Mouse (Mus musculus) lung, embryonic 14.5 days (tissue): ENCODE data around the gene Nav1. TPM values are rescaled to one million over a fixed set of nuclear protein-coding genes. Genes with fewer than 3 reads are reported as not detected.

Experiments used
- ATAC-seq: fragments of 200-750 bp; cut with Nextera tagmentation; 2 replicates; pipeline ENCODE4 v1.8.0; 2017; ENCODE audit warnings: mild to moderate bottlenecking, moderate TSS enrichment, moderate library complexity; ENCODE audit not compliant: insufficient read depth
- DNase-seq: peaks from one replicate; pipeline ENCODE4 v3.0.0-alpha.2; 2015
- H3K27ac ChIP-seq: fragments of 300-500 bp; sonication (generic); 2 replicates; pipeline ENCODE4 v1.5.1; 2014; ENCODE audit warnings: low read depth, mild to moderate bottlenecking, moderate library complexity
- H3K27me3 ChIP-seq: fragments of 300-500 bp; sonication (generic); 2 replicates; pipeline ENCODE4 v1.6.1; 2014; ENCODE audit warnings: low read length, control low read depth; ENCODE audit not compliant: insufficient read depth
- H3K36me3 ChIP-seq: fragments of 300-500 bp; sonication (generic); 2 replicates; pipeline ENCODE4 v1.6.1; 2014; ENCODE audit warnings: control low read depth; ENCODE audit not compliant: insufficient read depth
- H3K4me1 ChIP-seq: fragments of 300-500 bp; sonication (generic); 2 replicates; pipeline ENCODE4 v1.6.1; 2014; ENCODE audit warnings: antibody characterized with exemption, control low read depth; ENCODE audit not compliant: insufficient read depth
- H3K4me2 ChIP-seq: fragments of 300-500 bp; sonication (generic); 2 replicates; pipeline ENCODE4 v1.6.1; 2014; ENCODE audit warnings: mild to moderate bottlenecking
- H3K4me3 ChIP-seq: fragments of 300-500 bp; sonication (generic); 2 replicates; pipeline ENCODE4 v1.5.1; 2014; ENCODE audit warnings: low read depth, low read length
- H3K9ac ChIP-seq: fragments of 300-500 bp; sonication (generic); 2 replicates; pipeline ENCODE4 v1.6.1; 2014
- H3K9me3 ChIP-seq: fragments of 300-500 bp; sonication (generic); 2 replicates; pipeline ENCODE4 v1.6.1; 2016; ENCODE audit warnings: low read depth, low read length, control low read depth
- CTCF ChIP-seq: IDR thresholded peaks from 2 replicates; pipeline ENCODE4 v1.5.1; 2016; ENCODE audit warnings: antibody characterized with exemption, low read depth
- WGBS: fragments of 180-500 bp; shearing (Covaris S2); extraction: QIAGEN DNeasy Blood & Tissue Kit; methylation state at CpG from one replicate; pipeline ENCODE4 v1.1.7; 2014; 5-methylcytosine and 5-hydroxymethylcytosine counted together
- polyA plus RNA-seq: library from polyadenylated mRNA; unstranded; fragments of >200 nt; fragmentation: Nextera tagmentation; extraction: Ambion mirVana; gene quantifications from 2 replicates; pipeline ENCODE4 v1.2.1, GENCODE M21; 2014

Nav1 gene
- polyA plus RNA-seq, 1 experiment from 2014 or later, result 21.7 TPM

DNA sequence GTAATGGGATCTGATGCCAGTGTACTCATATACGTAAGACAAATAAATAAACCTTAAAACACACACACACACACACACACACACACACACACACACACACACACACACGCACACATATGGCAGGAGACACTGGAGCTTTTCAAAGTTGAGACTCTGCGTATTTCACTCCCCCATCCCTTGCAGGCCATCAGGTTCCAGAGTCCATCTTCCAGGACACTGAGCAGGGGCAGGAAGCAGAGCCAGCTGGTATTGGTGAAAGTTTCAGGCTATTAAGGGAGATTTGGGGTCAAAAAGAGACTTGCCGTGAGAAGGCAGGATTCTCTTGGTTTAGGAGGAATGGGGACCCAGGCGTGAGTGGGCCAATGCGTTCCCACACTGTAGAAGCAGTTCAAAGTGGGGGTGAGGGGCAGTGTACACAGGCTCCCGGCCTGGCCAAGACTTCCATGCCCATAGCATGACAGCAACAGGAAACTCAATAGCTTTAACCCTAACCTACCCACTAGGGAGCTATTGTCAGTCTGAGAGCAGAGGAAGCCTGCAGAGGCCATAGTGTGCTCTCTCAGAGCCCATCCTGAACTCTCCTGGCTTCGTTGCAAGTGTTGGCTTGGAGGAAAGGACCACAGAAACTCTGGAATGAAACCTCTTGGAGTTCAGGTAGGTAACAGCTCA, 44.0 kb downstream of the Nav1 start:
- 48% methylated on average over 8 of the region's 8 CpGs for WGBS
- peak; percentile 18; the same call in 1 of the 2 replicates for ATAC-seq
- no peaks in the 10 kb centered on the region for H3K9me3 ChIP-seq
- 0 out of 2 replicates have a peak, but pooled peaks cover 3% of the 10 kb centered on the region for H3K36me3 ChIP-seq
- no peak overlapping the region for H3K4me2 ChIP-seq
- no peak overlapping the region for H3K27ac ChIP-seq
- H3K9ac ChIP-seq, result no peak overlapping the region
- no peaks in the 10 kb centered on the region for H3K27me3 ChIP-seq
- peak; percentile 55 for DNase-seq
- no peak for TF ChIP-seq CTCF
- H3K4me1 ChIP-seq, result peaks cover 14% of the 10 kb centered on the region
- no peak overlapping the region for H3K4me3 ChIP-seq

DNA sequence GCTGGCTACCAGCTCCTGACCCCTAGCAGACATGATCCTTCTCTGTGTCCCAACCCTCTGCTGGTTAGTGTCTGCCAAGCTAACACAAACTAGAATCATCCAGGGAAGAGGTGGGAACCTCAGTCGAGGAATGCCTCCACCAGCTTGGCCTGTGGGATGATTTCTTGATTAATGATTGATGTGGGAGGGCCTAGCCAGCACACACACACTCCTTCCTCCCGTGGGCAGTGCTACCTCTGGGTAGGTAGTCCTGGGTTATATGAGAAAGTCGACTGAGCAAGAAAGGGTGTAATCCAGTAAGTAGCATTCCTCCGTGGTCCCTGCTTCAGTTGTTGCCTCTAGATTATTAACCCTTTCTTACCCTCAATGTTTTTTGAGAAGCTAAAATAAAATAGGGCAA, 45.0 kb downstream of the Nav1 start:
- no peak for ATAC-seq
- no peak overlapping the region for H3K4me3 ChIP-seq

DNA sequence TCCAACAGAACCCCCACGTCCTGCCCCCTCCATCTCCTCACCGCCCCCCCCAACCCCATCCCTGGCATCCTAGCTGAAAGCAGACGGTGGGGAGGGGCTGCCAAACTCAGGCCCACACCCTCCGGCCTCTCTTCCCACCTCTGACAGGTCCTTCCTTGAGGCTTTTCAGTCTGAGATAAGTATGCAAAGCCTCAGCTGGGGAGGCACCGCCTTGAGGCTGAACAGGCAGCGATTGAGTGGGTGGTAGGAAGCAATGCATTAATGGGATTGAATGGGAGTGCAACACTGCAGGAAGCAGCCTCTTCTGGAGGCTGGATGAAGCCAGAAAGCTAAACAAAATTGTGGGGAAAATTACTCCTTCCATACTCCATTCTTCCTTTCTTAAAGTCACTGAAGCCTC, 45.8 kb downstream of the Nav1 start:
- Histone ChIP-seq H3K4me2 (no peak overlapping the region), H3K36me3 (0 out of 2 replicates have a peak, but pooled peaks cover 3% of the 10 kb centered on the region), H3K9me3 (no peaks in the 10 kb centered on the region), H3K27ac (no peak overlapping the region), H3K9ac (no peak overlapping the region), H3K4me3 (no peak overlapping the region), H3K4me1 (peaks cover 14% of the 10 kb centered on the region), H3K27me3 (no peaks in the 10 kb centered on the region)
- TF ChIP-seq CTCF, result no peak
- ATAC-seq, result no peak
- no peak for DNase-seq
- WGBS, result 31% methylated on average over 6 of the region's 6 CpGs

More for the DNA sequence above, 45.0 kb downstream of the Nav1 start:
- no peak overlapping the region for H3K27ac ChIP-seq
- 0 out of 2 replicates have a peak, but pooled peaks cover 3% of the 10 kb centered on the region for H3K36me3 ChIP-seq
- no peak for TF ChIP-seq CTCF
- H3K4me1 ChIP-seq, result peaks cover 14% of the 10 kb centered on the region
- 13% methylated on average over 4 of the region's 4 CpGs for WGBS
- no peaks in the 10 kb centered on the region for H3K27me3 ChIP-seq
- H3K4me2 ChIP-seq, result no peak overlapping the region
- peak; percentile 38 for DNase-seq
- H3K9ac ChIP-seq, result no peak overlapping the region
- H3K9me3 ChIP-seq, result no peaks in the 10 kb centered on the region

DNA sequence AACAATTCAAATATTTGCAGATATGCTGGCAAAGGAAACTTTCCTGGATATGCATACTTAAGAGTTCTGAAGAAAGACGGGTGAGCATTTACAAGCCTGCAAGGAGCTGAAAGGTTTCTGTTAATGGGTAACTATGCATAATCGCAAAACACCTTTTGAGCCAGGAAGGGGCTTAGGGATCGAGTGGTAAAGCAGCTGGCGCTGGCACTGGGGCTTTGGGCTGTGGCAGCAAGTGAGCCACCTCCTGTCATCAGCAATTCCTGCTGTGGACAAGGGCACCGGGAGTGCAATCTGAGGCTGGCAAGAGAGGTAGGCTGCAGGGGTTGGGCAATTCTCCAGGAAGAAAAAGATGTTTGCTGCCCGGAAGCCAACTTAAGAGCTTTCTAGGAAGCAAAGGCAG, 49.1 kb downstream of the Nav1 start:
- H3K9me3 ChIP-seq, result no peaks in the 10 kb centered on the region
- H3K36me3 ChIP-seq, result no peaks in the 10 kb centered on the region
- 44% methylated on average over 6 of the region's 6 CpGs for WGBS
- TF ChIP-seq CTCF, result no peak
- peaks cover 11% of the 10 kb centered on the region; the same call in 1 of the 2 replicates for H3K4me1 ChIP-seq
- H3K4me3 ChIP-seq, result no peak overlapping the region
- ATAC-seq (no peak), DNase-seq (peak; percentile 42)
- H3K4me2 ChIP-seq, result no peak overlapping the region
- H3K27me3 ChIP-seq, result no peaks in the 10 kb centered on the region
- H3K27ac ChIP-seq, result peak overlapping the region; percentile 20; the same call in 1 of the 2 replicates
- no peak overlapping the region for H3K9ac ChIP-seq

DNA sequence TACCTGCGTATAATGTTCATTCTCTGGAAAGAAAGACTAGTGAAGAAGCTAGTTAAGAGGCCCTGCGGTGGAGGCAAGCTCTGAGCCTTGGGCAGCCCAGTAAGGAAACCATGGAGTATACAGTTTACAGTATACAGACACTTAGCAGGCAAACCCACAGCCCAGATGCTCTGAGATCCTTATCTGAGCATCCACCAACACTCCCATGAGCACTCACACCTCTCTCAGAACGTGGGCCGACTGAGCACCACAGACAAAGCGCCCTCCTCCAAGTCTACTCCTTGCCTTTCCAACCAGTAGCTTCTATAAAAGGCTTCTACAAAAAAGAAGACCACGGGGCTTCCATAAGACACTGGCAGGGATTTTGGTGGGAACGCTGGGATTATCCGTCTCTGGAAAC, 51.2 kb downstream of the Nav1 start:
- Histone ChIP-seq H3K27me3 (no peaks in the 10 kb centered on the region), H3K27ac (no peak overlapping the region), H3K9ac (no peak overlapping the region), H3K4me2 (no peak overlapping the region), H3K4me3 (no peak overlapping the region), H3K4me1 (peaks cover 11% of the 10 kb centered on the region; the same call in 1 of the 2 replicates), H3K36me3 (no peaks in the 10 kb centered on the region), H3K9me3 (no peaks in the 10 kb centered on the region)
- ATAC-seq (no peak), DNase-seq (no peak)
- WGBS, result 73% methylated on average over 8 of the region's 8 CpGs
- TF ChIP-seq CTCF, result no peak

DNA sequence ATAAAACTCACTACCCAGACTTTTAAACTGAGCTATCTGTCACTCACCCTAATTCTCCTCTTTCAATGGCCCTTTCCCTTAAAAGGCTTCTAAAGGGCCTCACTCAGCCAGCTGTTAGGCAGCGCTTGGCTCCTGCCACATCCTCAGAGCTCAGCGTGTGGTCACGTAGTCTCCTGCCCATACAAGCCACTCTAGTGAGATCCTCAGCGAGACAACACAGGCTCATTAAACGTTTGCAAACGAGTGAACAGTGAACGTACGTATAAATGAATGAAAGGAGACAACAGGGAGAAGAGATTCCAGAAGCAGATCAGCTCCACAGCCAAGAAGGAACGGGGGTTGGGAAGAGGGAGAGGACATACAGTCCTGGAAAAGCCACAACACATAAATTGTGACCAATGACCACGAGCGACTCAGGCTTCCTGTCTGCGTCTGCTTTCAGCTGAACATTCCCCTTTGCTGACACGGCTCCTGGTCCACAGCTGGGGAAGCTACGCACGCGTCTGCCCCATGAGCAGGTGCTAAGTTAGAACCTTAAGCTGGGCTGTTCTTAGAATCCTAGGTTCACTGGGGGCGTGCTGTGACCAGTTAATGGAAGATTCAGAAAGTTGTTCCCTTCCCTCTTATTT, 52.3 kb downstream of the Nav1 start:
- H3K4me3 ChIP-seq, result no peak overlapping the region
- WGBS, result 20% methylated on average over 17 of the region's 17 CpGs
- DNase-seq (peak; percentile 73), ATAC-seq (peak; percentile 61; the same call in 1 of the 2 replicates)
- no peaks in the 10 kb centered on the region for H3K36me3 ChIP-seq
- H3K27me3 ChIP-seq, result no peaks in the 10 kb centered on the region
- no peak for TF ChIP-seq CTCF
- no peaks in the 10 kb centered on the region for H3K9me3 ChIP-seq
- peak overlapping the region; percentile 18 for H3K9ac ChIP-seq
- H3K4me2 ChIP-seq, result 0 out of 2 replicates have a peak overlapping the region, but pooled peaks have one; percentile 25
- peaks cover 11% of the 10 kb centered on the region; the same call in 1 of the 2 replicates for H3K4me1 ChIP-seq
- H3K27ac ChIP-seq, result peak overlapping the region; percentile 72; the same call in 1 of the 2 replicates

DNA sequence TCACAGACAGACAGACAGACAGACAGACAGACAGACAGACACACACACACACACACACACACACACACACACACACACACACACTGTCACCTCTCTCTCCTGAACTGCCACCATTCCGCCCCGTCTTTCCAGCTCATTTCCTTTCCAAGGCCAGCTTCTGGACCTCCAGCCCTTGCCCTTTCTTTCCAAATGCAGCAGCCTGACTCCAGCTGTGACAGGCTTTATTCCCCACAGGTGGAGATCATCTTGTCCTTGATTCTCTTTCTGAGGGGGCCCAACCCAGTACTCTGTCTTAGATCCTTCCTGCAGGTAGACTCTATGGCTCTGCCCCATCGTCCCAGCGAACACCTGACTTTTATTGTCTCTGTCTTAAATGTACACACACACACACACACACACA, 53.5 kb downstream of the Nav1 start:
- no peak for DNase-seq
- Histone ChIP-seq H3K4me3 (no peak overlapping the region), H3K4me2 (no peak overlapping the region), H3K4me1 (peaks cover 18% of the 10 kb centered on the region), H3K36me3 (no peaks in the 10 kb centered on the region), H3K27me3 (no peaks in the 10 kb centered on the region), H3K9ac (no peak overlapping the region), H3K9me3 (no peaks in the 10 kb centered on the region), H3K27ac (no peak overlapping the region)
- no peak for TF ChIP-seq CTCF
- ATAC-seq, result no peak
- 81% methylated on average over 4 of the region's 4 CpGs for WGBS
